Mouse (Mus musculus): Measurements from ENCODE around the gene Kdm2b.

Kdm2b gene

GRCm38 (mm10) chr5:122909481-122909880, 80.1 kb downstream of the Kdm2b start:
- in situ Hi-C loops (cut with MboI; ENCODE audit: low pct_unique_long_range_greater_than_20kb in 1 of 2, low sequenced_read_pairs in 2 of 2, unreplicated experiment in 1 of 2), result no loop called here

- in situ Hi-C loops (cut with MboI; ENCODE audit: low pct_unique_long_range_greater_than_20kb in 1 of 2, low sequenced_read_pairs in 2 of 2, unreplicated experiment in 1 of 2), result no loop called here
Measured at GRCm38 (mm10) chr5:122908001-122908400, 81.6 kb downstream of the Kdm2b start.

GRCm38 (mm10) chr5:122907182-122907581, 82.4 kb downstream of the Kdm2b start:
- in situ Hi-C loops (cut with MboI; ENCODE audit: low pct_unique_long_range_greater_than_20kb in 1 of 2, low sequenced_read_pairs in 2 of 2, unreplicated experiment in 1 of 2), result no loop called here

- in situ Hi-C loops (cut with MboI; ENCODE audit: low pct_unique_long_range_greater_than_20kb in 1 of 2, low sequenced_read_pairs in 2 of 2, unreplicated experiment in 1 of 2), result no loop called here
Measured at GRCm38 (mm10) chr5:122903165-122903564, 86.5 kb downstream of the Kdm2b start.

GRCm38 (mm10) chr5:122902228-122902627, 87.4 kb downstream of the Kdm2b start:
- in situ Hi-C loops (cut with MboI; ENCODE audit: low pct_unique_long_range_greater_than_20kb in 1 of 2, low sequenced_read_pairs in 2 of 2, unreplicated experiment in 1 of 2), result no loop called here

GRCm38 (mm10) chr5:122901666-122902065, 88.0 kb downstream of the Kdm2b start:
- in situ Hi-C loops (cut with MboI; ENCODE audit: low pct_unique_long_range_greater_than_20kb in 1 of 2, low sequenced_read_pairs in 2 of 2, unreplicated experiment in 1 of 2), result no loop called here

GRCm38 (mm10) chr5:122901179-122901578, 88.4 kb downstream of the Kdm2b start:
- in situ Hi-C loops (cut with MboI; ENCODE audit: low pct_unique_long_range_greater_than_20kb in 1 of 2, low sequenced_read_pairs in 2 of 2, unreplicated experiment in 1 of 2), result no loop called here

- in situ Hi-C loops (cut with MboI; ENCODE audit: low pct_unique_long_range_greater_than_20kb in 1 of 2, low sequenced_read_pairs in 2 of 2, unreplicated experiment in 1 of 2), result no loop called here
Measured at GRCm38 (mm10) chr5:122900558-122901171, 89.0 kb downstream of the Kdm2b start.

GRCm38 (mm10) chr5:122899777-122900557, 89.7 kb downstream of the Kdm2b start:
- in situ Hi-C loops (cut with MboI; ENCODE audit: low pct_unique_long_range_greater_than_20kb in 1 of 2, low sequenced_read_pairs in 2 of 2, unreplicated experiment in 1 of 2), result no loop called here

- in situ Hi-C loops (cut with MboI; ENCODE audit: low pct_unique_long_range_greater_than_20kb in 1 of 2, low sequenced_read_pairs in 2 of 2, unreplicated experiment in 1 of 2), result no loop called here
Measured at GRCm38 (mm10) chr5:122898963-122899776, 90.5 kb downstream of the Kdm2b start.

- in situ Hi-C loops (cut with MboI; ENCODE audit: low pct_unique_long_range_greater_than_20kb in 1 of 2, low sequenced_read_pairs in 2 of 2, unreplicated experiment in 1 of 2), result no loop called here
Measured at GRCm38 (mm10) chr5:122898153-122898552, 91.5 kb downstream of the Kdm2b start.

GRCm38 (mm10) chr5:122894821-122895220, 94.8 kb downstream of the Kdm2b start:
- in situ Hi-C loops (cut with MboI; ENCODE audit: low pct_unique_long_range_greater_than_20kb in 1 of 2, low sequenced_read_pairs in 2 of 2, unreplicated experiment in 1 of 2), result no loop called here

GRCm38 (mm10) chr5:122894007-122894637, 95.5 kb downstream of the Kdm2b start:
- in situ Hi-C loops (cut with MboI; ENCODE audit: low pct_unique_long_range_greater_than_20kb in 1 of 2, low sequenced_read_pairs in 2 of 2, unreplicated experiment in 1 of 2), result no loop called here

GRCm38 (mm10) chr5:122893270-122893669, 96.4 kb downstream of the Kdm2b start:
- in situ Hi-C loops (cut with MboI; ENCODE audit: low pct_unique_long_range_greater_than_20kb in 1 of 2, low sequenced_read_pairs in 2 of 2, unreplicated experiment in 1 of 2), result no loop called here

- in situ Hi-C loops (cut with MboI; ENCODE audit: low pct_unique_long_range_greater_than_20kb in 1 of 2, low sequenced_read_pairs in 2 of 2, unreplicated experiment in 1 of 2), result no loop called here
Measured at GRCm38 (mm10) chr5:122890396-122890795, 99.2 kb downstream of the Kdm2b start.

GRCm38 (mm10) chr5:122888612-122889214, 100.9 kb downstream of the Kdm2b start:
- in situ Hi-C loops (cut with MboI; ENCODE audit: low pct_unique_long_range_greater_than_20kb in 1 of 2, low sequenced_read_pairs in 2 of 2, unreplicated experiment in 1 of 2), result no loop called here

GRCm38 (mm10) chr5:122887926-122888611, 101.6 kb downstream of the Kdm2b start:
- in situ Hi-C loops (cut with MboI; ENCODE audit: low pct_unique_long_range_greater_than_20kb in 1 of 2, low sequenced_read_pairs in 2 of 2, unreplicated experiment in 1 of 2), result no loop called here

- in situ Hi-C loops (cut with MboI; ENCODE audit: low pct_unique_long_range_greater_than_20kb in 1 of 2, low sequenced_read_pairs in 2 of 2, unreplicated experiment in 1 of 2), result no loop called here
Measured at GRCm38 (mm10) chr5:122887033-122887432, 102.6 kb downstream of the Kdm2b start.

Measured in mouse embryonic stem cell (cell line).